Mouse (Mus musculus): Measurements from ENCODE around the gene Wwtr1.
A peak's percentile ranks its signal among the peaks of the same experiment; 100 is the strongest.

Wwtr1 gene

DNA sequence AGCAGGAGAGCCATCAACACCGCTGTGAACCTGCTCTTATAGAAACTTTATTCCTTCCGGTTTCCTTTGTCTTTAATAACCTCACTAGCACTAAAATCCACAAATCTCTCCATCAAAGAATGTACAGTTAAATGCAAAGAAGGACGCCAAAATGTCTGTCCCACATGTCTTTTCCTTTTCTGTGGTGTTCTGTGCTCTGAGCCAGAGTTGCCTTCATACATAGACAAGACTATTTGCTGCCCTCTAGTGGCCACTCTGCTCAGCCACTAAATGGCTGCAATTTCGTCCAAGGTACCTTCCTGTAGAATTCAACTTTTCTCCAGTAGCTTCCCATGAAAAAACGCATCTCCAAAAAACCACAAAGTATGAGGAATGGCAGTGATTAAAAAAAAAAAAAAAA lies 127.3 kb downstream of the Wwtr1 start:
- peak; percentile 53 to 57 for DNase-seq (ENCODE audit: low spot score in 2 of 2)

DNA sequence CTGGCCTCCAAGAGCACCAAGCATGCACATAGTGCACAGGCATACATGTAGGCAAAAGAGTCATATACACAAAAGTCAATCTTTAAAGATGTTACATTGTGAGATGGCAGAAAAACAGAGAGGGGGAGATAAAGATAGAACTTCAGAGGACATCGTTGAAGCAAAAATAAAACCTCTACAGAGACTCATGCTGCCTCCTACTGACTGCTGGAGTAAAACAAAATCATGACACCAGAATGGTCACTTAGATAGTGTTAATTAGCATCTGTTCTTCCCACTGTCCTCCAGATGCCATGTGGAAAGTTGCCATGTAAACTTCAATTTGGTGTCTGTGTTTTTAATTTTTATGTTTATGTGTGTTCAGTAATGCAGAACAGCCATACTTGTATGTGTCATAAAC lies 127.8 kb downstream of the Wwtr1 start:
- DNase-seq (ENCODE audit: low spot score in 2 of 2), result no peak

DNA sequence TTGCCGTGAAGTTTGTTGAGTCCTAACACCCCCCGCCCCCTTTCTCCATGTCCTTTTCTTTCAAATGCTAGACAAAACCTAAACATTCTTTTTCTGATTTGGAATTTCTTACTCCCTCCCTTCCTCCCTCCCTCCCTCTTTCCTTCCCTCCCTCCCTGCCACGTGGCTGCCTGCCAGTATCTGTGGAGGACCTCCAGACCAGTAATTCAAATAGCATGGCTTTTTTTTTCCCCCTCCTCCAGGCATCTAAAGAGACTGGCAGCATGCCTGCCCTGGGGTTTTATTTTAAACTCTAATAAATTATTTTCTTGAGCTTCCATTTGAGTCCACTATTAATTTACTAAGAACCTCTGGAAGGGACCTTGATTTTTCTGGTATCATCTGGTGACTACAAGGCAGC lies 130.0 kb downstream of the Wwtr1 start:
- no peak for DNase-seq (ENCODE audit: low spot score in 2 of 2)

DNA sequence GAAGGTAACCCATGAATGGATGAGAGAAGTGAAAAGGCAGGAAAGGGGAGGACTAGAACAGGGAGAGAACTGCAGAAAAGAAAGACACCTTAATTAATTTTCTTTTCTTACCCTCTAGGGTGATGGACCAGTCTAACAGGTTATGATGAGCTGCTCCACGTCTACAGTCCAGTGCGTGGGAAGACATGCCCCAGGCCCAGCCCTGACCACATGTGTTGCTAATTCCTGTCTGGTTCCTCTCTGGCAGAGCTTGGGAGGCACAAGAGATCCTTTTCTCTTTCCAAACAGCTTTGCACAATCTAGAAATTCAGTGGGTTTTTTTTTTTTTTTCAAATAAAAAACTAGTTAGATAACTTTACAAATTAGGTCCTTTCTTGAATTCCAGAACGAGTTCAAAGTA lies 134.8 kb downstream of the Wwtr1 start:
- no peak for DNase-seq (ENCODE audit: low spot score in 2 of 2)

DNA sequence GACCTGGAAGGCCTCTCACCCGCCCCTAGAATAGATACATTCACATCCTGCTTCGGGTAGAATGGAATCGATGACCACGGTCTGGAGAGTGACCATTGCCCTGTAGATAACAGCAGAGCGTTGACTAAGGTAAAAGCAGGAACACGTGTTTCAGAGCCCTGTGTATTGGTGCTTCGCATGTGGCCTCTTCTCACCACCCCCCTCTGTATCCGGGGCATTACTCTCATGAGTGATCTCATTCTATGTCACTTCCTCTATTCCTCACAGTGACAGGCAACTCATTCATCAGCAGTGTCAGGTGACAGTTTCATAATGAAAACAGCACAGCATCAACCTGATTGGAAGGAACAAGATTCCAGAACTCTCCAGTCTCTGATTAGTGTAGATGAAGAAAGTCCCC lies 140.3 kb downstream of the Wwtr1 start:
- no peak for DNase-seq (ENCODE audit: low spot score in 2 of 2)

DNA sequence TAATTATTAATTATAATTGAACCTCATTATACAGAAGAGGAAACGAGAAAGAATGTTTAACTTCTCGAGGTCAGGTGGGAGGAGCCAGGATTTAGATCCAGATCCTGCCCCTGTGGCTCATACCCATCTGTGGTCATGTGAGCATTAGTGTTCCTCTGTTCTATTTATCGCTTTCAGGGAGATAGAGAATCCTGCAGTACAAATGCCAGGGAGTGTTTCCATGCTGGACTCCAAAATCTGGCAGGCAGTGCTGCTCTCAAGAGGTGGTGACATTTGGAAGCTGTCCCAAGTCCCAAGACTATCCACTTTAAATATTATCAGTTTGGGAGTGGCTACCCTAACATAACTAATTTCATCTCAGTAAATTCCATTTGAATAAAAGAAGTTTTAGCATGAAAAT lies 144.0 kb downstream of the Wwtr1 start:
- DNase-seq (ENCODE audit: low spot score in 2 of 2), result no peak

DNA sequence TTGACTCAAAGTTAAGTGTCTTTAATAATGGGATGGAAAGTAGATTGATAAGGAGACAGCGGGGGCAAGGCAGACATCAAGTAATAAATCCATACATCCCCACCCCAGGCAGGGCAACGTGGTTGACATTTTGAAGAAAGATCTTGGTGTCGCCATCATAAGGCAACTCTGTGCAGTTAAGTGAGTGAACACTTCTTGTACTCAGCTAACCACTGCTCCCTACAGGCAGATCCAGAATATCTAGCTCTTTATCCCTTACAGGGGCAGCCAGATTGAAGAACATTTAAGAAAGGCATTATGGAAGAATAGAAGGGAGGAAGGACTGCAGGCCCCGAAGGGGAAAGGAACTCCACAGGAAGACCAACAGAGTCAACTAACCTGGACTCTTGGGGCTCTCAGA lies 146.2 kb downstream of the Wwtr1 start:
- no peak for DNase-seq (ENCODE audit: low spot score in 2 of 2)

DNA sequence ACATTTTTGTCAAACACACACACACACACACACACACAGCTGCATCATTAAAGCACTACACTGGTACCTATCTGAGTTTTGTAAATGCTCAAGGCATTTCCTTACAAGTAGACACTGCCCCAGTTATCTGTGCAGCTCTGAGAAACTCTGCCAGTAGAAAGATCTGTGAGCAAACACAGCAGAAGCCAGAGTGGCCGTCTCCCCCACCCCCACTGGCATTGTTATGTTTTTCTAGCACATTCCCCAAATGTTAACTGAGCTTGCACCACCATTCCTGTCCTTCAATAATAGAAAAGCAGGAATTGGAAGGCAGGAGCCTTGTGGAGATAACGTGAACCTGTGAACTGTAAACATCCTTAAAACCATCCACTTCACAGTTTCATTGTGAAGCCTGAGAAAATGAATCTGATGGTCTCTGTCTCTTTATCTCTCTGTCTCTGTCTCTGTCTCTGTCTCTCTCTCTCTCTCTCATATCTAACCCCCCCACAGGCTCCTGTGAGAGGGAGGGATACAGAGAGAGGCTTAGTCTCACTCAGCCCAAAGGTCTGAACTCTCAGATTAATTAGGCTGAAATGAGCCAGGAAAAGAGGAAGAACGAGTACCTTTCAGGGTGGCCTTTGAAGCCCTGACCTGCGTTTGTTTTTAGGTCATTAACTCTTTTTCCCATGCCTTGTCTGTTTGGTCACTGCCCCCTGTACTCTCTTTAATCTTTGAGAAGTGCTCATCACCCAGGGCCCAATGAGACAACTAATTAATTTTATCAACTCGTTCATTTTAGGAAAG lies 146.8 kb downstream of the Wwtr1 start:
- no peak for DNase-seq (ENCODE audit: low spot score in 2 of 2)

DNA sequence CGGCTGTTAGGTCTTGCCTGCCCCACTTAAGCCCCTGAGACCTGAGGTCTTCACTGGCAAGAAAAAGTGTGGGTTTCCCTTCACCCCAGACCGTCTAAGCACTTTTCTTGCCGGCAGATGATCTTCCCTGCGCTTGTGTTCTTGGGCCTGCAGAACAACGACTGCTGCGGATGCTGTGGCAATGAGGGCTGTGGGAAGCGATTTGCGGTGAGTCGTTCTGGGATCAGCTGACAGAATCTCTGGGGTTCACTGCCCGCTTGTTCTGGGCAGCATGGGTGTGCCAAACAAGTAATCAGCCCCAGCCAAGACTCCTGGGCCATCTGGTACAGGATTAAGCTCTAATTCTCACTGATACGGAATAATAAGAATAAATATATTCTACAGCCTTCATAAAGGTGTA lies 149.4 kb downstream of the Wwtr1 start:
- no peak for DNase-seq (ENCODE audit: low spot score in 2 of 2)

DNA sequence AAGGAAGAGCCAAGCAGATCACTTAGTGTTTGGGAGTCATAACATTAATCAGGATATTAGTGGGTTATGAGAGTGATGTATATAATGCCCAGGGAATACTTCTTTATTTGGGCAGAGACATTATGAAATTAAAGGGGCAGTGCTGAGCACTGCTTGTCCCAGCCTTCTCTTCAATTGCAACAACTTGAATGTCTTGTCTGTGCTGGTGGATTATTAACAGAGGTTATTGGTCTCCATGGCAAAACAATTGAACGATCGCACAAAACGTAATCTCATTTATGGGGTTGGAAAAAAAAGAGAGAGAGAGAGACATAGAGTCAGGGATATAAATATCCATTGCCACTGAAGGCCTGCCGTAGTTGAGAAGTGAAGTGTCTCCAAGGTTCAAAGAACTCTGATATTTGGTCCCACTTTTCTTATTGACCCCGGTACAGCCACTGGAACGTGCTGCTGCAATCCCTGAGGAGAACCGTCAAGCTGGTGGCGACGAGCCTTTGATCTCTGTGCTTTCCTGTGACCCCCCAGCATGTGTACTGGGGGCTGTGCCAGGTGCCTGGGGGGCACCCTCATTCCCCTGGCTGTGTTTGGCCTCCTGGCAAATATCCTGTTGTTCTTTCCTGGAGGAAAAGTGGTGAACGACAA lies 150.5 kb downstream of the Wwtr1 start, which contains the start of gene Tm4sf4:
Gene Tm4sf4 (plus strand): TSS at position 226 of the 642 bp plus-strand sequence.
- DNase-seq (ENCODE audit: low spot score in 2 of 2), result no peak

DNA sequence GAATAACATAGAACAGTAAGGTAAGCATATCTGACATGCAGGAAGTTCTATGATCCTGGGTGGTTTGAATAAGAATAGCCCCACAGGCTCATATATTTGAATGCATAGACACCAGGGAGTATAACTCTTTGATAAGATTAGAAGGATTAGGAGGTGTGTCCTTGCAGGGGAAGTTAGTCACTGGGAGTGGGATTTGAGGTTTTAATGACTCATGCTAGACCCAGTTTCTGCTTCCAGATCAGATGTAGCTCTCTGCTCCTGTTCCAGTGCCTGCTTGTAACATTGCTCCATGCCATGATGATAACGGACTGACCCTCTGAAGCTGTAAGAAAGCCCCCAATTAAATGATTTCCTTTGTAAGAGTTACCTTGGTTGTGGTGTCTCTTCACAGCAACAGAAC lies 155.1 kb downstream of the Wwtr1 start:
- DNase-seq (ENCODE audit: low spot score in 2 of 2), result no peak

DNA sequence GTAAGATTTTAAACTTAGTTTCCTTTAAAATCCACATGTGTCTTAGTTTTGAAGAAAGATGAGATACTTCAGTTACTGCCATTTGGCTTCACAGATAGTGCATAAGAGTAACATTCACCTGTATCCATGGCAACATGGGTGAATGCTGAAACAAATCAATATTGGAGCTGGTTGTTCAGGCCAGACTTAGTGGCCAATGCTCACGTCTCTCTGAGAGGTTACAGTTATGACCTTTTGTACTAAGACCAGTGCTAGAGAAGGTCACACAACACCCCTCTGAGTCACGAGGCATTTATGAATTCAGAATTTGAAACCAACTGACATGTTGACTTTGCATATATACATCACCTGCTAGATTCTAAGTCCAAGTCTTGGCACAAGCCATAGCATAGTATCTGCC lies 155.5 kb downstream of the Wwtr1 start:
- DNase-seq (ENCODE audit: low spot score in 2 of 2), result no peak

DNA sequence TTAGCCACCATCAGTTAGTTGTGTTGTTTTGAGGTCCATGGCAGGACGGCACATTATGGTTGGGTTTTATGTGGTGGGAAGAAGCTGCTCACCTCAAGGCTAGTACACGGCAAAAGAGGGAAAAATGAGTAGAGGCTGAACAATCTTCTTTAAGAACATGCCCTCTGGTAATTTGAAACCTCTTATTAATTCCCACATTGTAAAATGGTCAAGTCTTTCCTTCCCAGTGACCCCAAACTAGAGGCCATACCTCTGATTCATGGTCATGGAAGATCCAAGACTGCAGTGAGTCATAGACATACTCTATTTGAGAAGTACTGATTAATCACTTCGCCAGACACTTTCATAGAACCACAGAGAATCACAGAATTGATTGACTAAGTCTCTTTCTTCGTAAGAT lies 164.2 kb downstream of the Wwtr1 start:
- no peak for DNase-seq (ENCODE audit: low spot score in 2 of 2)
